Mouse (Mus musculus): ENCODE data around the gene Bicra. TPM values are rescaled to one million over a fixed set of nuclear protein-coding genes. Genes with fewer than 3 reads are reported as not detected.

Gene Bicra
- polyA plus RNA-seq, 1 experiment from 2014 or later = 8.4 TPM

GRCm38 (mm10) chr7:15947653-15948260, 100.0 kb downstream of the Bicra start:
- WGBS = 46% methylated on average over 4 of the region's 4 CpGs
- Histone ChIP-seq H3K9me3 (replicated peaks) (no peaks in the 10 kb centered on the region), H3K27me3 (no peaks in the 10 kb centered on the region), H3K4me1 (peaks cover 19% of the 10 kb centered on the region), H3K36me3 (ENCODE audit: poor library complexity, severe bottlenecking) (peaks cover 17% of the 10 kb centered on the region), H3K4me3 (no peak overlapping the region), H3K27ac (no peak overlapping the region), H3K4me2 (no peak overlapping the region), H3K9ac (no peak overlapping the region)
- ATAC-seq = no peak

- H3K27ac ChIP-seq = peak within 1 kb of the TSS; percentile 91
- H3K36me3 ChIP-seq (ENCODE audit: poor library complexity, severe bottlenecking) = peaks cover 36% of the 10 kb centered on the region
- no peaks in the 10 kb centered on the region for H3K9me3 ChIP-seq (replicated peaks)
- H3K4me3 ChIP-seq = peak within 1 kb of the TSS; percentile 65
- H3K4me2 ChIP-seq = peak within 1 kb of the TSS; percentile 84
- WGBS = 2% methylated on average over 59 of the region's 59 CpGs
- ATAC-seq = peak; percentile 95
- H3K4me1 ChIP-seq = peaks cover 19% of the 10 kb centered on the region
- no peaks in the 10 kb centered on the region for H3K27me3 ChIP-seq
- H3K9ac ChIP-seq = peak within 1 kb of the TSS; percentile 71
These were observed 101.8 kb downstream of the Bicra start, which contains the start of gene Nop53 for GRCm38 (mm10) chr7:15945721-15946536. Gene Nop53 (minus strand): TSS chr7:15946074.

DNA sequence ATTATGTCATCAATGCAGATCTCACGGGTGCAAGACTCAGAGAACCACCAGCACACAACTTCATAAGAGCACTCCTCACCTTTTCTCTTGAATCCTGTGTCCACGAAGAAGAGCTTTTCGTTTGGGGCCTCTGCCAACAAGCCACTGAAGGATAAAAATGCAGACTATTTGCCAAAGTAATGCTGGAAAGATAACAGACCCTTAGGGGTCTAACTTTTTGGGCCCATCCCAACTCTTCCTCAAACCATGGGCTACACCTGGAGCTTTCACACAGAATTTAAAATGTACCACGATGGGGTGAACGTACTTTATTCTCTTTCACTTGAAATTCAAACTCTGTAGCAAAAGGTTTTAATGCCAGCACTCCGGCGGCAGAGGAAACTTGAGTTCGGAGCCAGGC, 102.5 kb downstream of the Bicra start:
- no peak; the same call in 1 of the 2 replicates for ATAC-seq
- no peaks in the 10 kb centered on the region for H3K9me3 ChIP-seq (replicated peaks)
- H3K27me3 ChIP-seq = no peaks in the 10 kb centered on the region
- 8% methylated on average over 8 of the region's 8 CpGs for WGBS
- peak overlapping the region; percentile 84 for H3K4me2 ChIP-seq
- H3K4me1 ChIP-seq = peaks cover 19% of the 10 kb centered on the region
- H3K36me3 ChIP-seq (ENCODE audit: poor library complexity, severe bottlenecking) = peaks cover 43% of the 10 kb centered on the region
- H3K27ac ChIP-seq = no peak overlapping the region
- peak overlapping the region; percentile 71 for H3K9ac ChIP-seq
- peak overlapping the region; percentile 65 for H3K4me3 ChIP-seq

- WGBS = 96% methylated on average over 1 of the region's 1 CpGs
- H3K4me2 ChIP-seq = peak overlapping the region; percentile 84
These were observed 103.4 kb downstream of the Bicra start for GRCm38 (mm10) chr7:15944311-15944710.

DNA sequence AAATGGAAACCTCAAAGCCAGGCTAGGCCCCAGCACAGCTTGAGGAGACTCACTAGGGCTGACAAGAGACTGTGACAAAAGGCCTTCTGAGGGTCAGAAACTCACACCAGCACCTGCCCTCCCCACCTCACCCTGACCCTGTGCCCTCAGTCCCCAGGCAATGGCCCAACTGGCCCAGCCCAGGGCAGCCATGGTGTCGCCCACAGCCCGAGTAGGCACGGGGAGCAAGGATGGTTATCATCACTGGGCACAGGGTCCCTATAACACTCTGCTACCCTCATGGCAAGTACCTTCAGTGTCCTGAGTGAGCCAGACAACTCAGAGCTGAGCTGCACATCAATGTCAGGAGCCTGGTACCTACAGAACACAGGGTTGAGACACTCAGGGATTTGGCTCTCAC, 109.1 kb downstream of the Bicra start:
- H3K36me3 ChIP-seq (ENCODE audit: poor library complexity, severe bottlenecking) = peaks cover 90% of the 10 kb centered on the region
- no peak overlapping the region for H3K4me3 ChIP-seq
- WGBS = 93% methylated on average over 3 of the region's 3 CpGs
- no peak overlapping the region for H3K9ac ChIP-seq
- H3K27ac ChIP-seq = no peak overlapping the region
- H3K4me2 ChIP-seq = no peak overlapping the region
- ATAC-seq = no peak
- H3K4me1 ChIP-seq = no peaks in the 10 kb centered on the region
- H3K27me3 ChIP-seq = no peaks in the 10 kb centered on the region
- H3K9me3 ChIP-seq (replicated peaks) = no peaks in the 10 kb centered on the region

More at GRCm38 (mm10) chr7:15944311-15944710, 103.4 kb downstream of the Bicra start:
- Histone ChIP-seq H3K4me3 (no peak overlapping the region), H3K27ac (no peak overlapping the region), H3K9ac (0 out of 2 replicates have a peak overlapping the region, but pooled peaks have one; percentile 71), H3K27me3 (no peaks in the 10 kb centered on the region), H3K9me3 (replicated peaks) (no peaks in the 10 kb centered on the region), H3K4me1 (peaks cover 19% of the 10 kb centered on the region), H3K36me3 (ENCODE audit: poor library complexity, severe bottlenecking) (peaks cover 52% of the 10 kb centered on the region)
- ATAC-seq = no peak

DNA sequence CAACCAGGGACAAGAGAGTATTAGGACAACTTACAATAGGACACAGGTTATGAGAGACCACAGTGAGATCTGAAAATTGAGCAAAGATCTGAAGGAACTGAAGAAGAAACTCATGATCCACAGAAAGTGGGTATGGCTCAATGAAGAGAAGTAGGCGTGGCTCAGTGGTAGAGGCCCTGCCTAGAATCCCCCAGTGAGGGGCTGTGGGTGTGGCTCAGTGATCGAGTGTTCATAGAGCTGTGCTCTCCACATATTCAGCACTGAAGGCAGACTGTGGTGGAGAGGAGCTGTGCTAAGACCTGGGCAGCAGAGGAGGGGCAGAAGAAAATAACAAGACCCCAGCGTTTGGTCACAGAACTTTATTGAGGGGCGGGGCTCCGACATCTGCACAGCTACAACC, 110.2 kb downstream of the Bicra start:
- no peak overlapping the region for H3K4me2 ChIP-seq
- no peaks in the 10 kb centered on the region for H3K4me1 ChIP-seq
- no peak overlapping the region for H3K9ac ChIP-seq
- no peaks in the 10 kb centered on the region for H3K9me3 ChIP-seq (replicated peaks)
- no peak overlapping the region for H3K27ac ChIP-seq
- ATAC-seq = peak; percentile 30; the same call in 1 of the 2 replicates
- WGBS = 90% methylated on average over 5 of the region's 5 CpGs
- H3K36me3 ChIP-seq (ENCODE audit: poor library complexity, severe bottlenecking) = peaks cover 79% of the 10 kb centered on the region
- no peaks in the 10 kb centered on the region for H3K27me3 ChIP-seq
- H3K4me3 ChIP-seq = no peak overlapping the region

DNA sequence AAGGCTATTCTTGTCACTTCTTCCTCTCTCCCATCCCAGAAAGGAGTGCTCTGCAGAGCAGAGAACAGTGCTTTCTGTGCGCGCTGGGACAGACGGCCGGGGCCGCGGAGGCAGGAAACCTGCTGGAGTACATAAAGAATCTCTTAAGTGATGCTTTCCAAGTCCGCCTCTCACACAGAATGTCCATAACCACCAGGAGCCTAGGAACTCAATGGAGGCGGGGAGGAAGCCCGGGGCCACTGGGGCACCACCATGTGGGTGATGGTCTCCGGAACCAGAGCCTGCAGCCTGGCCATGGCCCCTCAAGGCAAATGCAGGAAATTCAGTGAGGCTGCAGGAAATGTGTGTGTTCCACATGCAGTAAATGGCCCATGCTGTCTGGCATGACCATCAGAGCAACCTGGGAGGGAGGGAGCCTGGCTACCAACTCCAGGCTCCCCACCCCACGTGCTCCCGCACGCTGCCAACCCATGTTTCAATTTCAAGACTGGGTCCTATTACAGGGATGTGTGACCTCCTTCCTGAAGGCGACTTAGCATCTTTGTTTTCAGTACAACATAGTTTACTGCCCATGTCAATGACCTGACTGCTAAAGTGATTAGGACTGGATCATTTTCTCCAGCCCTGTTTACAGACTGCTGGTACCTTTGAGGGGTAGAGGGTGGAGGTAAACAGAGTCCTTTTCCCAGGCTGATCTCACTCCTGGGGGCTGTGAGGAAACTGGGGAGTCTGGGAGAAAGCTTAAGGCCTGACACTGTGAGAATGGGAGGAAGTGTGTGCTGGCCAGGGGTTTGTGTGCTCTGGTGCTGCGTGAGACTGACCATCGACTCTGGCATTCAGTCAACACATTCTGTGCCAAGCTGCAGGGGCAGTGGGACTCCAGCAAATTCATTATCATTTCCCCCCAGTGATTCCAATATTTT, 114.0 kb downstream of the Bicra start:
- no peak overlapping the region for H3K9ac ChIP-seq
- H3K36me3 ChIP-seq (ENCODE audit: poor library complexity, severe bottlenecking) = peaks cover 41% of the 10 kb centered on the region
- no peak overlapping the region for H3K4me2 ChIP-seq
- H3K27me3 ChIP-seq = no peaks in the 10 kb centered on the region
- whole genome bisulfite sequencing = 67% methylated on average over 16 of the region's 16 CpGs
- no peak overlapping the region for H3K27ac ChIP-seq
- H3K4me1 ChIP-seq = no peaks in the 10 kb centered on the region
- no peak overlapping the region for H3K4me3 ChIP-seq
- ATAC-seq = no peak
- H3K9me3 ChIP-seq (replicated peaks) = no peaks in the 10 kb centered on the region

DNA sequence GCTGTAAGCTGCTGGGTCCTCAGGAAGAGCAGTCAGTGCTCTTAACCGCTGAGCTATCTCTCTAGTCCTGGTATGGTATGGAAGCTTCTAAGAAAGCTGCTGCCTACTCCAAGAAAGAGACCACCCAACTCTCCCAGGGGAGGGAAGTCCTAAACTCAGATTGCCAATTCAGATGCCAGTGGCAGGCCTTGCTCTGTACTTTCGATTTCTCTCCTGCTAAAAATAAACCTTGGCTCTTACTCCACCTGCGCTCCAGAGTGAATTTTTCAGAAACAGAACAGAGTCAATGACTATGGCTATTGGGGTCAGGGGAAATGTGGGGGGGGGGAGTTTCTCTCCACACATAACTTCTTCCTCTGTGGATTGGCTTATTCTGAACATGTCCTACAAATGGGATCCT, 116.1 kb downstream of the Bicra start:
- 84% methylated on average over 3 of the region's 3 CpGs for WGBS
- Histone ChIP-seq H3K4me2 (no peak overlapping the region), H3K27me3 (no peaks in the 10 kb centered on the region), H3K4me1 (no peaks in the 10 kb centered on the region), H3K9ac (no peak overlapping the region), H3K4me3 (no peak overlapping the region), H3K27ac (no peak overlapping the region), H3K9me3 (replicated peaks) (no peaks in the 10 kb centered on the region), H3K36me3 (ENCODE audit: poor library complexity, severe bottlenecking) (peaks cover 21% of the 10 kb centered on the region)
- ATAC-seq = no peak

GRCm38 (mm10) chr7:15930543-15930942, 117.2 kb downstream of the Bicra start:
- Histone ChIP-seq H3K4me1 (no peaks in the 10 kb centered on the region), H3K36me3 (ENCODE audit: poor library complexity, severe bottlenecking) (peaks cover 10% of the 10 kb centered on the region), H3K9ac (no peak overlapping the region), H3K27me3 (no peaks in the 10 kb centered on the region), H3K27ac (no peak overlapping the region), H3K4me2 (no peak overlapping the region), H3K4me3 (no peak overlapping the region), H3K9me3 (replicated peaks) (no peaks in the 10 kb centered on the region)
- ATAC-seq = no peak
- WGBS = 56% methylated on average over 2 of the region's 2 CpGs

DNA sequence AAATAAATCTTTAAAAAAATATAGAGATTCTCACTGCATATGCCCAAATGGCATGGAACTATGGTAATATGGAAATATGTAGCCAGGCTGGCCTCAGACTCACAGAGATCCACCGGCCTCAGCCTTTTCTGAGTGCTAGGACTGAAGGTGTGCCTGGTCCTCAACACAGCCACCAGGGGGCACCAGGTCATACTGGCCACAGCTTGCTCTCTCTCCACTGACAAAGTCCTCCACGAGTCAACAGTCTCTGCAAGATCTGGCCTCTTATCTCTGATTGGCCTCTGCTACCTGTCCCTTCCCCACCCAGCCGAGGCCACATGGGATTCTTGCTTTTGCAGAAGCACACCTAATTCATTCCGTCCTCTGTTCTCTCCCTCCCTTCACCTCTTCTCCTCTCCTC, 117.8 kb downstream of the Bicra start:
- no peaks in the 10 kb centered on the region for H3K27me3 ChIP-seq
- 32% methylated on average over 4 of the region's 4 CpGs for WGBS
- H3K9ac ChIP-seq = no peak overlapping the region
- no peaks in the 10 kb centered on the region for H3K4me1 ChIP-seq
- H3K27ac ChIP-seq = no peak overlapping the region
- no peak overlapping the region for H3K4me2 ChIP-seq
- H3K36me3 ChIP-seq (ENCODE audit: poor library complexity, severe bottlenecking) = peaks cover 4% of the 10 kb centered on the region
- H3K4me3 ChIP-seq = no peak overlapping the region
- ATAC-seq = no peak
- H3K9me3 ChIP-seq (replicated peaks) = no peaks in the 10 kb centered on the region

DNA sequence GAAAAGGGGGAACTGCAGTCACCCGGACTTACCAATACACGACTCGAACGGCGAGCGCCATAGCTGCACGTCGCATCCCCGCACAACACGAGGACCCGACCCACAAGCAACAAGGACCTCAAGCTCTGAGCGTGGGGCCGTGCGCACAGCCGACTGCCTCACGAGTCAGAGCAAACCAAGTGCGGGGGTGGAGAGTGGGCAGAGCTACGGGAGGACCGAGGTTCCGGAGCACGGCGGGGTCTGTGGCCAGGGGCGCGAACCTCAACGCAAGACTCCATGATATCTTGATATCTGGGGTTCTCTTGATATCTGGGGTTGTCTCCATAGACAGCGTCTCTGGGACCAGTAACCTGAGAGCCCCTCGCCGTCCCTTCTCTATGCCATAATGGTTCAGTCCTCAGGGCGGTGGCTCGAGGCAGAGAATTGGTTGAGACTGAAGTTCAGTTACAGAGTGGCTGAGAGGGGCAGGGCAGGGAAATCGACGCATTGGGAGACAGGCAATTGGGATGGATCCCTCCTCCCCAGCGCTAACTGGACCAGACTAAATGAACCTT, 125.4 kb downstream of the Bicra start, which contains the start of gene Selenow:
Gene Selenow (minus strand): TSS at position 183 of the 554 bp plus-strand sequence.
- peaks cover 30% of the 10 kb centered on the region for H3K36me3 ChIP-seq (ENCODE audit: poor library complexity, severe bottlenecking)
- H3K4me1 ChIP-seq = peaks cover 23% of the 10 kb centered on the region
- H3K27me3 ChIP-seq = no peaks in the 10 kb centered on the region
- peak; percentile 97 for ATAC-seq
- H3K9me3 ChIP-seq (replicated peaks) = no peaks in the 10 kb centered on the region
- peak within 1 kb of the TSS; percentile 84 for H3K9ac ChIP-seq
- H3K4me2 ChIP-seq = peak within 1 kb of the TSS; percentile 84
- peak within 1 kb of the TSS; percentile 82 for H3K27ac ChIP-seq
- H3K4me3 ChIP-seq = peak within 1 kb of the TSS; percentile 79
- WGBS = under 1% methylated on average over 33 of the region's 33 CpGs
